Mouse (Mus musculus) heart, embryonic 12.5 days (tissue): ENCODE results near the gene Ndufs5. TPM values are rescaled to one million over a fixed set of nuclear protein-coding genes. Genes with fewer than 3 reads are reported as not detected.

Experiments
- ATAC-seq: fragments of 200-750 bp; cut with Nextera tagmentation; 2 replicates; pipeline ENCODE4 v1.8.0; 2017; ENCODE audit warnings: moderate TSS enrichment, moderate library complexity; ENCODE audit not compliant: insufficient number of reproducible peaks, low FRiP score
- H3K27ac ChIP-seq: fragments of 300-500 bp; sonication (generic); 2 replicates; pipeline ENCODE4 v1.5.1; 2016; ENCODE audit warnings: mild to moderate bottlenecking, moderate library complexity; ENCODE audit not compliant: poor library complexity, severe bottlenecking
- H3K27me3 ChIP-seq: fragments of 300-500 bp; sonication (generic); replicated peaks from 2 replicates; pipeline ENCODE4 v1.6.1; 2016; ENCODE audit warnings: mild to moderate bottlenecking, moderate library complexity
- H3K36me3 ChIP-seq: fragments of 300-500 bp; sonication (generic); 2 replicates; pipeline ENCODE4 v1.6.1; 2016; ENCODE audit warnings: mild to moderate bottlenecking, moderate library complexity
- H3K4me1 ChIP-seq: fragments of 300-500 bp; sonication (generic); replicated peaks from 2 replicates; pipeline ENCODE4 v1.6.1; 2016; ENCODE audit warnings: mild to moderate bottlenecking
- H3K4me2 ChIP-seq: fragments of 300-500 bp; sonication (generic); 2 replicates; pipeline ENCODE4 v1.6.1; 2016; ENCODE audit warnings: mild to moderate bottlenecking, moderate library complexity
- H3K4me3 ChIP-seq: fragments of 300-500 bp; sonication (generic); 2 replicates; pipeline ENCODE4 v1.5.1; 2016; ENCODE audit warnings: mild to moderate bottlenecking
- H3K9ac ChIP-seq: fragments of 300-500 bp; sonication (generic); 2 replicates; pipeline ENCODE4 v1.6.1; 2016; ENCODE audit warnings: mild to moderate bottlenecking, moderate library complexity
- H3K9me3 ChIP-seq: fragments of 300-500 bp; sonication (generic); replicated peaks from 2 replicates; pipeline ENCODE4 v1.6.1; 2016; ENCODE audit warnings: mild to moderate bottlenecking, moderate library complexity
- WGBS: fragments of 180-500 bp; shearing (Covaris S2); methylation state at CpG from one replicate; pipeline ENCODE4 v1.1.7; 2016; 5-methylcytosine and 5-hydroxymethylcytosine counted together
- polyA plus RNA-seq: library from polyadenylated mRNA; unstranded; fragments of >200 nt; fragmentation: Nextera tagmentation; extraction: Ambion mirVana; gene quantifications from 2 replicates; pipeline ENCODE4 v1.2.1, GENCODE M21; 2016

Gene Ndufs5
- polyA plus RNA-seq, 1 experiment from 2014 or later = 498 TPM

- WGBS = 88% methylated on average over 9 of the region's 9 CpGs
- Histone ChIP-seq H3K4me1 (no peaks in the 10 kb centered on the region), H3K27me3 (no peaks in the 10 kb centered on the region), H3K36me3 (peaks cover 46% of the 10 kb centered on the region), H3K4me3 (no peak overlapping the region), H3K9me3 (no peaks in the 10 kb centered on the region), H3K9ac (no peak overlapping the region), H3K4me2 (no peak overlapping the region), H3K27ac (no peak overlapping the region)
- ATAC-seq = no peak
Observed at GRCm38 (mm10) chr4:123733532-123733931, 15.5 kb upstream of the Ndufs5 start.

GRCm38 (mm10) chr4:123732921-123733320 is 14.9 kb upstream of the Ndufs5 start:
- no peaks in the 10 kb centered on the region for H3K27me3 ChIP-seq
- H3K4me1 ChIP-seq = no peaks in the 10 kb centered on the region
- H3K4me2 ChIP-seq = no peak overlapping the region
- H3K27ac ChIP-seq = no peak overlapping the region
- peak; percentile 25 for ATAC-seq
- peaks cover 40% of the 10 kb centered on the region for H3K36me3 ChIP-seq
- H3K9me3 ChIP-seq = no peaks in the 10 kb centered on the region
- WGBS = 92% methylated on average over 2 of the region's 2 CpGs
- no peak overlapping the region for H3K4me3 ChIP-seq
- no peak overlapping the region for H3K9ac ChIP-seq

- no peak for ATAC-seq
- WGBS = 92% methylated on average over 4 of the region's 4 CpGs
- Histone ChIP-seq H3K36me3 (peaks cover 35% of the 10 kb centered on the region), H3K9ac (no peak overlapping the region), H3K27me3 (no peaks in the 10 kb centered on the region), H3K9me3 (no peaks in the 10 kb centered on the region), H3K4me2 (no peak overlapping the region), H3K4me3 (no peak overlapping the region), H3K27ac (no peak overlapping the region), H3K4me1 (no peaks in the 10 kb centered on the region)
Observed at GRCm38 (mm10) chr4:123732163-123732910, 14.3 kb upstream of the Ndufs5 start.

- no peaks in the 10 kb centered on the region for H3K27me3 ChIP-seq
- ATAC-seq = no peak
- no peak overlapping the region for H3K4me3 ChIP-seq
- H3K27ac ChIP-seq = no peak overlapping the region
- H3K4me1 ChIP-seq = peaks cover 5% of the 10 kb centered on the region; the same call in 1 of the 2 replicates
- no peaks in the 10 kb centered on the region for H3K9me3 ChIP-seq
- no peak overlapping the region for H3K4me2 ChIP-seq
- no peak overlapping the region for H3K9ac ChIP-seq
- H3K36me3 ChIP-seq = no peaks in the 10 kb centered on the region
- 83% methylated on average over 4 of the region's 4 CpGs for WGBS
Observed at GRCm38 (mm10) chr4:123721761-123722160, 3.8 kb upstream of the Ndufs5 start.

- H3K9ac ChIP-seq = peak overlapping the region; percentile 56; the same call in 1 of the 2 replicates
- H3K4me3 ChIP-seq = peak overlapping the region; percentile 91
- H3K36me3 ChIP-seq = peaks cover 20% of the 10 kb centered on the region
- peak overlapping the region; percentile 92 for H3K4me2 ChIP-seq
- ATAC-seq = no peak
- 23% methylated on average over 7 of the region's 7 CpGs for WGBS
- H3K4me1 ChIP-seq = peaks cover 9% of the 10 kb centered on the region; the same call in 1 of the 2 replicates
- H3K27me3 ChIP-seq = no peaks in the 10 kb centered on the region
- peak overlapping the region; percentile 82 for H3K27ac ChIP-seq
- no peaks in the 10 kb centered on the region for H3K9me3 ChIP-seq
Observed at GRCm38 (mm10) chr4:123718434-123718780, 405 bp upstream of the Ndufs5 start.

- ATAC-seq = no peak
- Histone ChIP-seq H3K9me3 (no peaks in the 10 kb centered on the region), H3K4me2 (no peak overlapping the region), H3K9ac (no peak overlapping the region), H3K27ac (no peak overlapping the region), H3K4me1 (peaks cover 8% of the 10 kb centered on the region; the same call in 1 of the 2 replicates), H3K27me3 (no peaks in the 10 kb centered on the region), H3K36me3 (peaks cover 38% of the 10 kb centered on the region), H3K4me3 (no peak overlapping the region)
- WGBS = 89% methylated on average over 3 of the region's 3 CpGs
Observed at GRCm38 (mm10) chr4:123712431-123712830, 5.6 kb downstream of the Ndufs5 start.

GRCm38 (mm10) chr4:123707340-123707739 is 10.7 kb downstream of the Ndufs5 start:
- Histone ChIP-seq H3K4me1 (no peaks in the 10 kb centered on the region), H3K4me2 (no peak overlapping the region), H3K27me3 (no peaks in the 10 kb centered on the region), H3K9ac (no peak overlapping the region), H3K36me3 (peaks cover 11% of the 10 kb centered on the region), H3K27ac (no peak overlapping the region), H3K9me3 (no peaks in the 10 kb centered on the region), H3K4me3 (no peak overlapping the region)
- ATAC-seq = no peak
- WGBS = 85% methylated on average over 5 of the region's 5 CpGs

GRCm38 (mm10) chr4:123705340-123705739 is 12.7 kb downstream of the Ndufs5 start:
- Histone ChIP-seq H3K4me1 (no peaks in the 10 kb centered on the region), H3K4me2 (no peak overlapping the region), H3K27ac (no peak overlapping the region), H3K4me3 (no peak overlapping the region), H3K9me3 (no peaks in the 10 kb centered on the region), H3K36me3 (no peaks in the 10 kb centered on the region), H3K9ac (no peak overlapping the region), H3K27me3 (no peaks in the 10 kb centered on the region)
- 91% methylated on average over 2 of the region's 2 CpGs for WGBS
- no peak for ATAC-seq

GRCm38 (mm10) chr4:123693384-123693783 is 24.6 kb downstream of the Ndufs5 start:
- Histone ChIP-seq H3K27me3 (no peaks in the 10 kb centered on the region), H3K9ac (no peak overlapping the region), H3K4me1 (no peaks in the 10 kb centered on the region), H3K36me3 (no peaks in the 10 kb centered on the region), H3K27ac (no peak overlapping the region), H3K4me2 (no peak overlapping the region), H3K4me3 (no peak overlapping the region), H3K9me3 (no peaks in the 10 kb centered on the region)
- WGBS = 85% methylated on average over 12 of the region's 12 CpGs
- no peak for ATAC-seq

- 79% methylated on average over 3 of the region's 3 CpGs for WGBS
- Histone ChIP-seq H3K4me1 (0 out of 2 replicates have a peak, but pooled peaks cover 4% of the 10 kb centered on the region), H3K27me3 (no peaks in the 10 kb centered on the region), H3K36me3 (no peaks in the 10 kb centered on the region), H3K27ac (no peak overlapping the region), H3K4me2 (no peak overlapping the region), H3K4me3 (no peak overlapping the region), H3K9me3 (no peaks in the 10 kb centered on the region), H3K9ac (no peak overlapping the region)
- no peak for ATAC-seq
Observed at GRCm38 (mm10) chr4:123692071-123692470, 25.9 kb downstream of the Ndufs5 start.

GRCm38 (mm10) chr4:123690311-123690710 is 27.7 kb downstream of the Ndufs5 start:
- Histone ChIP-seq H3K4me3 (no peak overlapping the region), H3K9me3 (no peaks in the 10 kb centered on the region), H3K9ac (no peak overlapping the region), H3K4me2 (no peak overlapping the region), H3K4me1 (peaks cover 17% of the 10 kb centered on the region), H3K27me3 (peaks cover 4% of the 10 kb centered on the region; the same call in 1 of the 2 replicates), H3K27ac (no peak overlapping the region), H3K36me3 (no peaks in the 10 kb centered on the region)
- WGBS = 74% methylated on average over 10 of the region's 10 CpGs
- no peak for ATAC-seq
